Mouse (Mus musculus) heart, embryonic 16.5 days (tissue): Measurements from ENCODE around the gene Neu2. TPM values are rescaled to one million over a fixed set of nuclear protein-coding genes. Genes with fewer than 3 reads are reported as not detected.

Source experiments
- ATAC-seq: fragments of 200-750 bp; cut with Nextera tagmentation; replicated peaks from 2 replicates; pipeline ENCODE4 v1.8.0; 2017; ENCODE audit warnings: moderate number of reproducible peaks; ENCODE audit not compliant: insufficient read depth, low FRiP score; ENCODE audit errors: extremely low read depth
- H3K27ac ChIP-seq: fragments of 300-500 bp; sonication (generic); 2 replicates; pipeline ENCODE4 v1.5.1; 2014; ENCODE audit warnings: mild to moderate bottlenecking, low read length, control low read depth, moderate library complexity
- H3K27me3 ChIP-seq: fragments of 300-500 bp; sonication (generic); 2 replicates; pipeline ENCODE4 v1.6.1; 2014; ENCODE audit warnings: low read length, mixed read lengths; ENCODE audit not compliant: control insufficient read depth, insufficient read depth
- H3K36me3 ChIP-seq: fragments of 300-500 bp; sonication (generic); 2 replicates; pipeline ENCODE4 v1.6.1; 2014; ENCODE audit not compliant: control insufficient read depth, insufficient read depth
- H3K4me1 ChIP-seq: fragments of 300-500 bp; sonication (generic); 2 replicates; pipeline ENCODE4 v1.6.1; 2014; ENCODE audit warnings: low read length, mixed read lengths; ENCODE audit not compliant: control insufficient read depth, insufficient read depth
- H3K4me2 ChIP-seq: fragments of 300-500 bp; sonication (generic); 2 replicates; pipeline ENCODE4 v1.6.1; 2014; ENCODE audit warnings: low read depth, mild to moderate bottlenecking, control low read depth, low read length
- H3K4me3 ChIP-seq: fragments of 300-500 bp; sonication (generic); 2 replicates; pipeline ENCODE4 v1.5.1; 2014; ENCODE audit warnings: mild to moderate bottlenecking, control low read depth, low read length
- H3K9ac ChIP-seq: fragments of 300-500 bp; sonication (generic); 2 replicates; pipeline ENCODE4 v1.6.1; 2014; ENCODE audit warnings: low read length, control low read depth
- H3K9me3 ChIP-seq: fragments of 300-500 bp; sonication (generic); replicated peaks from 2 replicates; pipeline ENCODE4 v1.6.1; 2016; ENCODE audit warnings: low read length; ENCODE audit not compliant: control insufficient read depth
- WGBS: fragments of 180-500 bp; shearing (Covaris S2); extraction: QIAGEN DNeasy Blood & Tissue Kit; methylation state at CpG from one replicate; pipeline ENCODE4 v1.1.7; 2014; 5-methylcytosine and 5-hydroxymethylcytosine counted together
- polyA plus RNA-seq: library from polyadenylated mRNA; unstranded; fragments of >200 nt; fragmentation: Nextera tagmentation; extraction: Ambion mirVana; gene quantifications from 2 replicates; pipeline ENCODE4 v1.2.1, GENCODE M21; 2015

Gene Neu2
- polyA plus RNA-seq, 1 experiment from 2014 or later, result 2.5 TPM

DNA sequence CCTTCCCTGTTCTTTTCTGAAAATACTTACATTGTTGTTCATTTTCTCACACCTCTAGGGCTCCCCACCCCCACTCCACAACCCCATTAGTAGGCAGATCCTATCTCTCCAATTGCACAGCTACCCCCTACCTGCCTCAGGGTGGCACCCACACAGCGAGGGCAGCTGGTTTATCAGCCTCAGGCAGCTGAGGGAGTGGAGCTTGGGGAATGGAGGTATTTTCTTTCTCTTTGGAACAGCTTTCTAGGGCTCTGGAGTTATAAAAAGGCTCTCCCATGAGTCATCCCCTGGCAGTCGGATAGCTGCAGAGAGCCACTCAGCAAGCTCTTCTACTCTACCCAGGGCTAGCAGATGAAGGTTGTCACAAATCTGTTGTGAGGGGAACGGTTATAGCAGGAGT, 84.6 kb downstream of the Neu2 start:
- Histone ChIP-seq H3K27ac (no peak overlapping the region), H3K4me1 (no peaks in the 10 kb centered on the region; the same call in 1 of the 2 replicates), H3K4me2 (no peak overlapping the region), H3K27me3 (no peaks in the 10 kb centered on the region), H3K9me3 (no peaks in the 10 kb centered on the region), H3K9ac (no peak overlapping the region), H3K36me3 (no peaks in the 10 kb centered on the region), H3K4me3 (no peak overlapping the region)
- WGBS, result 36% methylated on average over 3 of the region's 3 CpGs
- ATAC-seq, result no peak

DNA sequence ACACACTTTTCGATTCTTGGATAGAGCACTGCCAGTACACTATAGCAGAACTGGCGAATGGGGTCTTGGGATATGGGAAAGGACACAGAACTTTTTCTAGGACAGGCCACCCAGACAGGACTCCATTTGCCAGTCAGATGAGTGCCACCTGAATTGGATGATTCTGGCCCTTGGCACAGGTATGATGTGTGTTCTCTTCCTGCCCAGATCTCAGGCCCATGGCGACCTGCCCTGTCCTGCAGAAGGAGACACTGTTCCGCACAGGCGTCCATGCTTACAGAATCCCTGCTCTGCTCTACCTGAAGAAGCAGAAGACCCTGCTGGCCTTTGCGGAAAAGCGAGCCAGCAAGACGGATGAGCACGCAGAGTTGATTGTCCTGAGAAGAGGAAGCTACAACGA, 85.0 kb downstream of the Neu2 start:
- H3K9me3 ChIP-seq, result no peaks in the 10 kb centered on the region
- 88% methylated on average over 10 of the region's 10 CpGs for WGBS
- no peak overlapping the region for H3K4me2 ChIP-seq
- H3K4me1 ChIP-seq, result no peaks in the 10 kb centered on the region; the same call in 1 of the 2 replicates
- no peak overlapping the region for H3K27ac ChIP-seq
- no peaks in the 10 kb centered on the region for H3K27me3 ChIP-seq
- no peak overlapping the region for H3K4me3 ChIP-seq
- no peaks in the 10 kb centered on the region for H3K36me3 ChIP-seq
- no peak for ATAC-seq
- H3K9ac ChIP-seq, result no peak overlapping the region

DNA sequence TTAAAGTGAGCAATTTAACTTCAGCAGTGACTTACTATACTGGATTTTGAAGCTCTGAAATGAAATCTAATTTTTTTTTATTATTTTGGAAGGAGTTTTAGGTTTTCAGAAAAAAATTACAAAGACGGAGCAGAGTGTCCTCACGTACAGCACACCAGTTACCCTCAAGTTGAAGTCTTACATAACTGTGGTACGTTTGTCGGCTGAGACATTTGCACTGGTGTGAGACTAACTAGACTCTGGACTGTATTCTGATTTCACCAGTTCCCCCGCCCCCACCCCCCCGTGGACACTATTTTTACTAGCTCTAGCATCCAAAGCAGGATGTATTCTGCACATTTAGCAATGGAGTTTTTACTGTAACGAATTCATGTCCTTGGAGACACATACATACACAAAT, 90.8 kb downstream of the Neu2 start:
- Histone ChIP-seq H3K27ac (no peak overlapping the region), H3K4me1 (no peaks in the 10 kb centered on the region), H3K9me3 (no peaks in the 10 kb centered on the region), H3K36me3 (no peaks in the 10 kb centered on the region), H3K4me3 (no peak overlapping the region), H3K9ac (no peak overlapping the region), H3K4me2 (no peak overlapping the region), H3K27me3 (no peaks in the 10 kb centered on the region)
- 66% methylated on average over 7 of the region's 7 CpGs for WGBS
- no peak for ATAC-seq

DNA sequence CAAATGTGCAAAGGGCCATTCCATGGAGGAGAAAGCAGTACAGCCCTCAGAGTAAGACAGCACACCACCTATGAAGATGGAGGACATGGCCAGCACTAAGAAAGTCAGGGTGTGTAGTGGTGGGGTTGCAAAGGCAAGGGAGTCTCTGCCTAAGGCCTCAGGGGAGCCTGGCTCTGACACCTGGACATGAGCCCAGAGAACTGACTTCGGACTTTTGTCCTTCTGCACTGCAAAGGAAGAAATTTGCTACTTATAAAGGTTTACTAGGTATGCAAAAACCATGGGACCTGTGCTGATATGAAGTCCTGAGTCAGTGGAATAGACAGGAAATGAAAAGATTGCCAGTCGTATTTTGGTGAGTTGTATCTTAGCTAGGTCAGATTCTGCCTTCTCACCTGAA, 92.1 kb downstream of the Neu2 start:
- no peak overlapping the region for H3K27ac ChIP-seq
- H3K36me3 ChIP-seq, result no peaks in the 10 kb centered on the region
- no peaks in the 10 kb centered on the region for H3K9me3 ChIP-seq
- H3K9ac ChIP-seq, result no peak overlapping the region
- no peaks in the 10 kb centered on the region for H3K27me3 ChIP-seq
- 62% methylated on average over 2 of the region's 2 CpGs for WGBS
- no peak overlapping the region for H3K4me2 ChIP-seq
- no peaks in the 10 kb centered on the region for H3K4me1 ChIP-seq
- H3K4me3 ChIP-seq, result no peak overlapping the region
- no peak for ATAC-seq

DNA sequence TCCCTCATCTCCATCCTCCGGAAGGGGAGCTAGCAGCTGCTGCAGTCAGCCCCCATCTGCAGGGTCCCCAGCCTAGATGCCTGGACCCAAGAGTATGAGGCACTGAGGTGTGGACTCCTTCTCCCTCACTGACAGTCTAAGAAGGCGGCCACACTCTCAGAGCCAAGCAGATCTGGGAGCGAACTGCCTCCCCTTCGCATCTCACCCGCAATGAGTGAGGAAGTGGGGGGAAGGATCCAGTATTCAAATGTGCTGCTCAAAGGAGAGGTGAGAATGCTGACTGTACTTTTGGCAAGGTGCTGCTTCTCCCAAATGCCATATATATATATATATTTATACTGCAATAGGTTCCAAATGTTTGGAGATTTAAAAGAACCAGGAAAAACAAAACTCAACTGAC, 93.7 kb downstream of the Neu2 start:
- Histone ChIP-seq H3K4me2 (no peak overlapping the region), H3K4me3 (no peak overlapping the region), H3K9ac (no peak overlapping the region), H3K4me1 (no peaks in the 10 kb centered on the region), H3K27ac (no peak overlapping the region), H3K36me3 (no peaks in the 10 kb centered on the region), H3K27me3 (peaks cover 2% of the 10 kb centered on the region; the same call in 1 of the 2 replicates), H3K9me3 (no peaks in the 10 kb centered on the region)
- no peak for ATAC-seq
- 85% methylated on average over 5 of the region's 5 CpGs for WGBS

DNA sequence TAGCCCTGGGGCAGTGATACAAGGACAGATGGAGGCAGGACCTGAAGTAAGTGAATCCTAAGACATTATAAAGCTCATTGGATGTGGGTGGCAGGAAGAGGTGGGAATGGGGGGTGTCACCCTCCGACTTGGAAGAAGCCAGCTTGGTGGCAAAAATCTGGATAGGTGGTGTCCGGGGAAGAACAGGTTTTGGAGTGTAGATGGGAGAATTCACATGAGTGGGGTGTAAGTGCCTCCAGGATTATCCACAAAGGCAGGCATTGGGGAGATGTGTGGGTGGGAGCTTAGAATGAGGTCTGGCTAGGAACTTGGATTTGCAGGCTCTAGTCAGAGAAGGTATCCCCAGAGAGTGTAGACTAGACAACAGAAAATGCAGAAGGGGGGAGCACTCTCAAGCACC, 95.6 kb downstream of the Neu2 start:
- Histone ChIP-seq H3K27me3 (peaks cover 2% of the 10 kb centered on the region; the same call in 1 of the 2 replicates), H3K27ac (no peak overlapping the region), H3K4me1 (no peaks in the 10 kb centered on the region), H3K9me3 (no peaks in the 10 kb centered on the region), H3K9ac (no peak overlapping the region), H3K4me3 (no peak overlapping the region), H3K36me3 (no peaks in the 10 kb centered on the region), H3K4me2 (no peak overlapping the region)
- 77% methylated on average over 2 of the region's 2 CpGs for WGBS
- ATAC-seq, result no peak

DNA sequence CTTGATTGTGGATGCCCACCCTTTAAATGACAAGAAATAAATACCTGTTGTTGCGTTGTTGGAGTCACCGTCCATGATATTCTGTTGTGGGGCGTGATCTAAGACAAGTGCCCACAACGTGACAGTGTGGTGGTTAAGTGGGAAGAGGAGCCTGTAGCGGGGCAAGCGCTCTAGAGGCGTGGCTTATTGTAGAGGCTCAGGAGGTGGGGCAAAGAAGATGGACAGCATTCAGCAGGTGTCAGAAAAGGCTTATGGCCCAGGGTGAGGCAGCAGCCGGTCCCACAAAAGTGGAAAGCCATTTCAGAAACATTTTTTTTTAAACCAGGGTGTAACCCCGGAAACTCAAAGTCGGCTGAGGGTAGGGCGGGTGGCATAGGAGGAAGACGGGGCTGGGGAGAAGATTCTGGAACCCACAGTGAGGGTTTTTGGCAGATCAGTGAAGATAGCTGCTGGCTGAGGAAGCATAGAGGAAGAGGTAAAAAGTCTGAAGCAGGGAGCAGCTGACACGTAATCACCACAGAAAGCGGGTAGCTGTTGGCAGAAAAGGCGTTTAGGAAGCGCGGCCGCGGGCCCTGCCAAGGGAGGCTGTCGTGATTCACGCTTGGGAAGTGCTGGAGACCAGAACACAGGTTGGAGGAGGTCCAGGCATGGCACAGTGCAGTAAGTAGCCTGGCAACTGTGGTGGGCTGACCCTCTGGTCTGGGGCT, 97.8 kb downstream of the Neu2 start:
- H3K9me3 ChIP-seq, result no peaks in the 10 kb centered on the region
- no peak overlapping the region for H3K4me2 ChIP-seq
- H3K27ac ChIP-seq, result no peak overlapping the region
- H3K27me3 ChIP-seq, result peaks cover 2% of the 10 kb centered on the region; the same call in 1 of the 2 replicates
- no peaks in the 10 kb centered on the region for H3K36me3 ChIP-seq
- WGBS, result 68% methylated on average over 21 of the region's 21 CpGs
- peak; percentile 41; the same call in 1 of the 2 replicates for ATAC-seq
- H3K4me1 ChIP-seq, result no peaks in the 10 kb centered on the region
- no peak overlapping the region for H3K9ac ChIP-seq
- H3K4me3 ChIP-seq, result no peak overlapping the region

DNA sequence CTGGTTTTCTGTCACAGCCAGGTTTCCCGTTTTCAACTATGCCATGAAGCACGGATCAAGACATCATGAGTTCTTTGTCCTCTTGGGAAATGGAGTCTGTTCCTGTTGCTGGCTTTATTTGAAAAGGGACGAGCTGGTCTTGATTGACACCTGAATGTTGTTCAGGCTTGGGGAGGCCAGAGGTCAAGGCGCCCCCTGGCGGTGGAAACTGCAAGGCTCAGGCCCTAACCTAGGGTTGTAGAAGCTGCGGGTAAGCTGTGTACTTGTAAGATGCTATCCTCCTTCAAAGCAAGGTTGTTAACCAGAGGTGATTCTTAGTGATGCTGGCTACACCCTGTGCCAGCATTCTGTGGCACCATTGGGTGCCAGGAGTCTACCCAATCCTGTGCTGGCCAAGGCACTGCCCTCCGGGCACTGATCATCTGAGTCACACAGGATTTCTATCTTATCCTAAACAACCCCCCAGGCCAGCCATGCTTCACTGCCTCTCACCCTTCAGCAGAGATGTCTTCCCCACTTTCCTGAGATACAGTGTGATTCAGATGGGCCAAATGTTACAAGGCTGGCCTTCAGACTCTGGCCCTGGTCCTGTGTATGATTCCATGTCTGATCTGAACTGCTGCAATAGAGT, 98.8 kb downstream of the Neu2 start:
- no peaks in the 10 kb centered on the region for H3K9me3 ChIP-seq
- H3K27ac ChIP-seq, result no peak overlapping the region
- no peak overlapping the region for H3K4me2 ChIP-seq
- peaks cover 2% of the 10 kb centered on the region; the same call in 1 of the 2 replicates for H3K27me3 ChIP-seq
- no peaks in the 10 kb centered on the region for H3K36me3 ChIP-seq
- no peak overlapping the region for H3K9ac ChIP-seq
- no peak for ATAC-seq
- H3K4me1 ChIP-seq, result no peaks in the 10 kb centered on the region
- no peak overlapping the region for H3K4me3 ChIP-seq
- WGBS, result 37% methylated on average over 7 of the region's 7 CpGs

DNA sequence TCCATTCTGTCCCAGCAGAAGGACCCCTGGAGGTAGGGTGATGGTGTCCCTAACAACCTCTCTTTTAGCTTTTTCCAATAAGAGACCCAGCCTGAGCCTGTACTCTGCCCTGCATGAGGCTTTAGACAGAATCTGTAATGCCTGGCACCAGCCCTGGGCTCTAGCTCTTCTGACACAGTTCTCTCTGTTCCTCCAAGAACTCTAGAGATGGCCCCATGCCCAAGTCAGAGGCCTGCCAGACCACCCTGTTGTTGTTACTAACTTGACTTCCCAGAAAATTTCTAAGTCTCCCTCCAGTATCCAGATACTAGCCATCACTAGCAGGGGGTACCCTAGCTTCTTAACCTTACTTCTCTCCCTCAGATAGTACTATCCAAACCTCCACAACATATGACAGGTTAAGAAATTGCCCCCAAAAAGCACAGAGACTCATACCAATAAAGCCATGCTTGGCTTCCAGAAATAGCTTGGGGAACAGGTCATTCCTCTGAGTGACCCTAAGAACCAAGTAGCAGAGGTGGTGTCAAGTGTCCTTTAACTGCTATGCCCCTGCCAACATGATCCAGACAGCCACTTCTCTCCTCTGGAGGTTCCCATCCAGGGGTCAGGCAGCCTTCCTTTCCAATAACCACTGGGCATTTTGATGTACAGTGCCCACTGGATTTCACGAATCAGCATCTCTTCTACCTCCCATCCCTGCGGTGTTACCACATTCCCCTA, 105.0 kb downstream of the Neu2 start:
- Histone ChIP-seq H3K4me1 (no peaks in the 10 kb centered on the region), H3K9ac (no peak overlapping the region), H3K36me3 (no peaks in the 10 kb centered on the region), H3K4me3 (no peak overlapping the region), H3K4me2 (no peak overlapping the region), H3K27ac (no peak overlapping the region), H3K27me3 (no peaks in the 10 kb centered on the region), H3K9me3 (no peaks in the 10 kb centered on the region)
- 90% methylated on average over 2 of the region's 2 CpGs for WGBS
- ATAC-seq, result no peak
